Mouse (Mus musculus) G1E (cell line): ENCODE measurements around the gene AC170998.1. TPM values are rescaled to one million over a fixed set of nuclear protein-coding genes. Genes with fewer than 3 reads are reported as not detected.

Experiments used
- ATAC-seq: 2 replicates; pipeline ENCODE4 v1.8.0; 2016; ENCODE audit warnings: mild to moderate bottlenecking; ENCODE audit not compliant: insufficient number of reproducible peaks, poor library complexity, low FRiP score, severe bottlenecking; ENCODE audit errors: extremely low read depth
- DNase-seq: peaks from one replicate; pipeline ENCODE4 v3.0.0; 2012; ENCODE audit warnings: low spot score
- H3K27me3 ChIP-seq: 2 replicates; pipeline ENCODE4 v1.6.1; 2012; ENCODE audit warnings: mild to moderate bottlenecking, low read length, inconsistent platforms; ENCODE audit not compliant: insufficient read depth
- H3K36me3 ChIP-seq: replicated peaks from 2 replicates; pipeline ENCODE3; 2012; ENCODE audit warnings: mild to moderate bottlenecking, inconsistent platforms
- H3K4me1 ChIP-seq: 2 replicates; pipeline ENCODE4 v1.6.1; 2012; ENCODE audit warnings: low read depth, low read length, inconsistent platforms, mixed read lengths; ENCODE audit not compliant: insufficient read depth
- H3K4me3 ChIP-seq: 2 replicates; pipeline ENCODE4 v1.5.1; 2012; ENCODE audit warnings: low read depth, mild to moderate bottlenecking, inconsistent platforms, low read length, moderate library complexity, mixed read lengths
- H3K9me3 ChIP-seq: replicated peaks from 2 replicates; pipeline ENCODE4 v1.6.1; 2012; ENCODE audit warnings: inconsistent platforms
- CTCF ChIP-seq: IDR thresholded peaks from 2 replicates; pipeline ENCODE4 v1.5.1; 2012; ENCODE audit warnings: low read depth, low read length, inconsistent platforms, mixed read lengths
- GATA1 ChIP-seq: IDR thresholded peaks from 2 replicates; pipeline ENCODE4 v1.6.1; 2012; ENCODE audit warnings: borderline replicate concordance, low read length, inconsistent platforms, mixed read lengths
- GATA2 ChIP-seq: IDR thresholded peaks from 2 replicates; pipeline ENCODE4 v1.6.1; 2012; ENCODE audit warnings: low read depth, low read length, inconsistent platforms, borderline replicate concordance
- POLR2AphosphoS5 ChIP-seq: IDR thresholded peaks from 2 replicates; pipeline ENCODE4 v1.6.1; 2012; ENCODE audit warnings: low read depth, low read length, inconsistent platforms; ENCODE audit not compliant: insufficient replicate concordance
- TAL1 ChIP-seq: conservative IDR thresholded peaks from 2 replicates; pipeline ENCODE4 v1.6.1; 2012; ENCODE audit warnings: low read depth, low read length, inconsistent platforms, mixed read lengths
- polyA plus RNA-seq: library from polyadenylated mRNA; stranded (reverse); fragments of >175 nt; gene quantifications from 2 replicates; pipeline ENCODE4 v1.2.3, GENCODE M21; 2012
- total RNA-seq, 2 experiments: library from RNA; stranded (forward) in 1 of 2; stranded (reverse) in 1 of 2; fragments of 200-1000 nt in 1 of 2; fragments of >200 nt in 1 of 2; fragmentation: Nextera tagmentation in 1 of 2; gene quantifications; 2 replicates each; pipeline ENCODE4 v1.2.3; 2014 to 2017

AC170998.1 gene
- 5.0 and 5.6 TPM in 2 replicates for total RNA-seq (2014; fragmentation: Nextera tagmentation)
- total RNA-seq (2017) = 1.3 and 2.8 TPM in 2 replicates
- not detected in 2 replicates for polyA plus RNA-seq

DNA sequence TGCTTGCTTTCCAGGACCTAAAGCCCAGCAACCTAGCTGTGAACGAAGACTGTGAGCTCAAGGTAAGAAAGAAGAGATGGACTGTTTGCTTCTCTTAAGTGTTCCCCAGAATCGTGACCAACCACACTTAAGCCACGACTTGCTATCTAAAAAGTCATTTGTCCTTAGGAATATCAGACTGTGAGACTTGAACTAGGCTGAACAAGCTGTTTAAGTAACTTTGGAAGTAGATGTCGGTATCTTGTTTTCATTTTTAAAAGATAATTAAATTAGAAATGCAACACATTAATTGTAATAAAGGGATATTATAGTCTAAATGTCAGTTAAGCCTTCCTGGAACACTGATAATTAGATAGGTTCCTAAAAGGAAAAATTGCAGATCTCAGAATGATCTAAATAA is at the start of gene AC170998.1:
TSS of gene AC170998.1 (plus strand) at position 301 of the 400 bp plus-strand sequence.
- DNase-seq (no peak), ATAC-seq (no peak)
- peaks cover 91% of the 10 kb centered on the region for H3K36me3 ChIP-seq
- no peak for TF ChIP-seq GATA2
- no peak for TF ChIP-seq CTCF
- no peak for TF ChIP-seq POLR2AphosphoS5
- TF ChIP-seq GATA1 = no peak
- TF ChIP-seq TAL1 = no peak
- no peaks in the 10 kb centered on the region for H3K27me3 ChIP-seq
- no peaks in the 10 kb centered on the region for H3K9me3 ChIP-seq
- H3K4me3 ChIP-seq = no peak within 1 kb of the TSS
- peaks cover 2% of the 10 kb centered on the region; the same call in 1 of the 2 replicates for H3K4me1 ChIP-seq

DNA sequence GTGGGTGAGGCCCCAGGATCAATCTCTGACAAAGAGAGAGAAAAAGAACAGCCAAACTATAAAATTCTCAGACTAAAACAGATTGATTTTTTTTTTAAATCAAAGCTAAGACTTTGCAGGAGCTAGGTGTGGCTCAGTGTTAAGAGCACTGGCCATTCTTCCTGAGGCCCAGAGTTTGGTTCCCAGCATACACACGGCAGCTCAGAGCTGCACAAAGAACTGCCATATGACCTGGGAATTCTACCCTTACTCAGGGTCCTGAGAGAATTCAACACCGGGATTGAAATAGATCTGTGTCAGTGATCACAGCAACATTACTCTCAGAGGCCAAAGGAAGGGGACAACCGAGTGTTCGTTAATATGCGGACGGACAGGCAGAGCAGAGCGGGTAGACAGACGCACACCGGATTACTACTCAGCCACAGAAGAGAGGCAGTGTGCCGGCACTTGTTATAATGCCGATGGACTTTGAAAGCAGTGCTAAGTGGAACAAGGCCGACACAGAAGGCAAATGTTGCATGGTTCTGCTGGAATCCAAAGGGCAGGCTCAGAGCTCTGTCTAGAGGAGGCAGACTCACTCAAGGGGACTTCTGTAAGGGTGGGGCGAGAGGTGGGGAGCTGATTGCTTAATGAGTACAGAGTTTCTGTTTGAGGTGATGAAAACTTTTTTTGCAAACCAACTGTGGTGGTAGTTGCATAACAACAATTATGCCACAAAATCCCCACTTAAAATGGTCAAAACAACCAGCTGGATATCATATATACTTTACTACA is 43.4 kb upstream of the AC170998.1 start:
- no peak for TF ChIP-seq POLR2AphosphoS5
- TF ChIP-seq CTCF = no peak
- TF ChIP-seq TAL1 = no peak
- no peak for TF ChIP-seq GATA2
- TF ChIP-seq GATA1 = no peak
- peaks cover 7% of the 10 kb centered on the region for H3K27me3 ChIP-seq
- H3K4me1 ChIP-seq = peaks cover 8% of the 10 kb centered on the region
- no peaks in the 10 kb centered on the region for H3K36me3 ChIP-seq
- ATAC-seq (no peak), DNase-seq (no peak)
- no peak overlapping the region for H3K4me3 ChIP-seq
- H3K9me3 ChIP-seq = peaks cover 2% of the 10 kb centered on the region; the same call in 1 of the 2 replicates

DNA sequence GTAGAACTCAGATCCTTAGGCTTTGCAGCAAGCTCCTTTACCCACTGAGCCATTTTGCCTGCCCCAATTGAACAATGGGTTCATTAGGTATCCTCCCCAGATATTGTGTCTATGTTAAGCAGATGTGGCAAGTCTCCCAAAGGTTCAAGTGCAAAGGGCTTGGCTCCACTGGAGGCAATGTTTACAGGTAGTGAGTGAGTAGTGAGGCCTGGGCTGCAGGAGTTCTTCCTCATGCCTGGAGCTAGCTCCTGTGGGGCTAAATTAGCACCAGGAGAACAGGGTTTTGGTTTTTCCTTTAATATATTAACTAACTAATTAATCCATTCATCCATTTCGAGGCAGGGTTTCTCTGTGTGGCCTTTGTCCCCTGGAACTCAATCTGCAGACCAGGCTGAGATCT is 42.3 kb upstream of the AC170998.1 start:
- Histone ChIP-seq H3K9me3 (peaks cover 1% of the 10 kb centered on the region; the same call in 1 of the 2 replicates), H3K36me3 (no peaks in the 10 kb centered on the region), H3K4me1 (peaks cover 16% of the 10 kb centered on the region), H3K4me3 (no peak overlapping the region), H3K27me3 (peaks cover 4% of the 10 kb centered on the region)
- TF ChIP-seq POLR2AphosphoS5 (no peak), GATA1 (no peak), CTCF (no peak), TAL1 (no peak), GATA2 (no peak)
- ATAC-seq (no peak), DNase-seq (no peak)

DNA sequence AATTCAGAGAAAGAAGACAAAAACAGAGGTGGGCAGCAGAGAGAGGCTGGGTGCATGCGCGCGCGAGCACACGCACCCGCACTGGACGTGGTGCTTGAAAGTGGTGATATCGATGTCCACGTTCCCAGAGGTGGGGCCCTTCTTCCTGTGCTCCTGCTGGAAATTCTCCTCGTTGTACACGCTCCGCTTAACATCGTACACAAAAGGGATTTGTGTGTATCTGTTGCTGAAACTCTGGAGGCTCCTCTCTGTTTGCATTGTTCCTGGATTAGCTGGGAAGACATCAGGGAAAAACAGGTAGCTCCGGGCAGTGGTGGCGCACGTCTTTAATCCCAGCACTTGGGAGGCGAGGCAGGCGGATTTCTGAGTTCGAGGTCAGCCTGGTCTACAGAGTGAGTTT is 41.3 kb upstream of the AC170998.1 start:
- ATAC-seq = no peak
- no peak for DNase-seq
- H3K27me3 ChIP-seq = peaks cover 4% of the 10 kb centered on the region

DNA sequence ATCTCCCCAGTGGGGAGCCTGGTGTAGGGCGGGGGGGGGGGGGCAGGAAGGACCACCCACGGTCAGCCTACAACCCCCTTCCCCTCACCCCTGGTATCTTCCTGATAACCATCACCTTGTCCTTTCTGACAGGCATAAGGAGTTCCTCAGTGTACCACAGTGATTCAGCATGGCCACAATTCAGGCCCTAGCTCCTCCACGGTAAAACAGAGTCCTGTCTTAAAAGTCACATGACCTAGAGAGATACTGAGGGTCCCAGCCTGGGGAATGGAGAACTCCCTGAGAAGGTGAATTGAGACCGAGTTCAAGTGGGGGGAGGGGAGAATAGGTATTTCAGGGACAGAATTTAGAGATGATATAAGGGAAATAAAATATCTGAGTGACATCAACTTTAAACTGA is 38.5 kb upstream of the AC170998.1 start:
- Histone ChIP-seq H3K4me1 (peaks cover 18% of the 10 kb centered on the region), H3K9me3 (no peaks in the 10 kb centered on the region), H3K36me3 (peaks cover 3% of the 10 kb centered on the region), H3K4me3 (no peak overlapping the region), H3K27me3 (no peaks in the 10 kb centered on the region; the same call in 1 of the 2 replicates)
- DNase-seq (no peak), ATAC-seq (no peak)
- TF ChIP-seq CTCF (no peak), GATA2 (no peak), GATA1 (no peak), TAL1 (no peak), POLR2AphosphoS5 (no peak)

More for the DNA sequence above, 41.3 kb upstream of the AC170998.1 start:
- Histone ChIP-seq H3K36me3 (peaks cover 2% of the 10 kb centered on the region), H3K4me3 (no peak overlapping the region), H3K9me3 (no peaks in the 10 kb centered on the region), H3K4me1 (peaks cover 16% of the 10 kb centered on the region)
- TF ChIP-seq POLR2AphosphoS5 (no peak), TAL1 (no peak)

DNA sequence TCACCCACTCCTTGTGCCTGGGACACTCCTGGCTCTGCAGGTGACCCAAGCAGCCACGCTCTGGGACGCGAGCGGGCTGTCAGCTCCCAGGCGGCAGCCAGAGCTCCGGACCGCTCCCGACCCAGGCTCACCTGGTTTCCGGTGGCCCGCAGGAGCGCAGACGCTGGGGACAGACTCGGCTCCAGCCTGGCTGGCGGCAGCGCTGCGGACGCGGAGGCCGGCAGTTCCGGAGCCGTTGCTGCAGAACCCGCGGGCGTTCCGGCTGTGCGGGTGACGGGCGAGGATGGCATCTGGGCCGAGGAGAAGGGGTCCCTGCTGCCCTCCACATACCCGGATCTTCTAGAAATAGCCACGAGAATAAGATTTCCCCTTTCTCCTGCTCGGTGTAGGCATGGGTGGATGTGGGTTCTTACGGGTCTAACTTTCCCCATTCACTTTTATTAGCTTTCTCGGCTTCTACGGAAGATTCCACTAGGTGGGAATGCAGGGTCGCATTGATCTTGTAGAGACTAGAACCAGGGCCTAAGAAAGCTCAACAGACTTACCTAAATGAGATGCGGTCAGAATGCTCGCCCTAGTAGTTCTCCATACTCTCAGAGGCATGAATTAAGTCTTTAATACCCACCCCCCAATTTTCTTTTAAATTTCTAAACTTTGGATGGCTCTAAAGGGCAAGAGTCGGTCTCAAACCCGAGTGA is 36.1 kb upstream of the AC170998.1 start, which contains the start of gene Slc26a8:
TSS of gene Slc26a8 (minus strand) at position 648 of the 698 bp plus-strand sequence.
- no peaks in the 10 kb centered on the region for H3K9me3 ChIP-seq
- DNase-seq = no peak
- H3K36me3 ChIP-seq = peaks cover 16% of the 10 kb centered on the region
- H3K4me1 ChIP-seq = peaks cover 36% of the 10 kb centered on the region
- no peak for ATAC-seq
- no peak for TF ChIP-seq POLR2AphosphoS5
- TF ChIP-seq GATA1 = no peak
- no peak for TF ChIP-seq TAL1
- TF ChIP-seq CTCF = no peak
- TF ChIP-seq GATA2 = no peak
- H3K27me3 ChIP-seq = no peaks in the 10 kb centered on the region; the same call in 1 of the 2 replicates
- H3K4me3 ChIP-seq = peak within 1 kb of the TSS; percentile 100
